Mouse (Mus musculus) heart, embryonic 10.5 days (tissue): Measurements from ENCODE around the gene Aph1a. TPM values are rescaled to one million over a fixed set of nuclear protein-coding genes. Genes with fewer than 3 reads are reported as not detected.

ENCODE experiments used
- polyA plus RNA-seq: library from polyadenylated mRNA; unstranded; fragments of >200 nt; fragmentation: Nextera tagmentation; extraction: Ambion mirVana; gene quantifications from 2 replicates; pipeline ENCODE4 v1.2.1, GENCODE M21; 2016

The Aph1a gene
- polyA plus RNA-seq, 1 experiment from 2014 or later = 30.4 TPM

Other genes starting within 250 kb of the Aph1a start
- gene Mcl1, start 235.2 kb upstream of the Aph1a start, polyA plus RNA-seq = 37.7 and 50.2 TPM in 2 replicates
- gene Adamtsl4, start 206.1 kb upstream of the Aph1a start, polyA plus RNA-seq = 4.2 and 5.7 TPM in 2 replicates
- 76.8 and 109 TPM in 2 replicates for gene Ecm1, start 154.4 kb upstream of the Aph1a start, polyA plus RNA-seq
- 61.9 and 62.6 TPM in 2 replicates for gene Tars2, start 133.8 kb upstream of the Aph1a start, polyA plus RNA-seq
- 22.7 and 23.5 TPM in 2 replicates for gene Rprd2, start 75.1 kb upstream of the Aph1a start, polyA plus RNA-seq
- gene Prpf3, start 38.1 kb upstream of the Aph1a start, polyA plus RNA-seq = 40.4 and 55.1 TPM in 2 replicates
- 380 and 402 TPM in 2 replicates for gene Mrps21, start 22.4 kb upstream of the Aph1a start, polyA plus RNA-seq
- gene Ciart, start 11.7 kb upstream of the Aph1a start, polyA plus RNA-seq = 6.0 and 10.7 TPM in 2 replicates
- 18.5 and 26.4 TPM in 2 replicates for gene BC028528, start 2.0 kb upstream of the Aph1a start, polyA plus RNA-seq
- gene Car14, start 10.7 kb downstream of the Aph1a start, polyA plus RNA-seq = 47.2 and 68.0 TPM in 2 replicates
- gene Anp32e, start 35.3 kb downstream of the Aph1a start, polyA plus RNA-seq = 209 and 212 TPM in 2 replicates
- gene Plekho1, start 102.0 kb downstream of the Aph1a start, polyA plus RNA-seq = 75.1 and 88.2 TPM in 2 replicates
- 26.1 and 30.6 TPM in 2 replicates for gene Vps45, start 164.5 kb downstream of the Aph1a start, polyA plus RNA-seq
- gene Otud7b, start 210.6 kb downstream of the Aph1a start, polyA plus RNA-seq = 15.2 and 16.1 TPM in 2 replicates